Mouse (Mus musculus): ENCODE measurements around the gene Bod1l.

DNA sequence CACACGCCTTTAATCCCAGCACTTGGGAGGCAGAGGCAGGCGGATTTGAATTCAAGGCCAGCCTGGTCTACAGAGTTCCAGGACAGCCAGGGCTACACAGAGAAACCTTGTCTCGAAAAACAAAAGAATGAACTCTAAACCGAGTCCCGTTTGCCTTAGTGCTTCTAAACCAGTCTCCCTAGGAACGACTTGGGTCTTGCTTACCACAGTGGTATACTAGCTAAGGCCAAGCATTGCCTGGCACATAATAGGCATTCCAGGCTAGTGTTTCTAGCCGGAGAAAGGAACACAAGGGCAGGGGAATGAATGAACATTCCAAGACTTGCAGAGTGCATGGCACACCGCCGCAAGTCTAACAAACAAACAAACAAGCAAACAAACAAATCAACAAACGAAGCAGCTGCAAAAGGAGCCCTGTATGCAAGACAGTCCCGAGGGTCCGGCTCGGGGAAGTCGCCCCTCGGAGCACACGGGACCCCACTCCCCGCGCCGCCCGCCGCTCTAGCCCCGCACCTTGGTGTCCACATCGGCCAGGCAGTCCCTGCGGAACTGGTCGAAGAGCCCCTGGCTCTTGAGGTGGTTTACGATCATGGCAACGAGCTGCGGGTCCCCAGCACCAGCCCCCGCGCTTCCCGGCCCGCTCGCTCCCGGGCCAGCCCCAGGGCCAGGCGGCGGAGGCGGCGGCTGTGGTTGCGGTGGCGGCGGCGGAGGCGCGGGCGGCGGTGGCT lies 532 bp downstream of the Bod1l start:
- no peak for TF ChIP-seq CTCF (IDR thresholded peaks at IDR 0.05; ENCODE audit: control insufficient read depth, insufficient read depth, insufficient replicate concordance, low read depth, low read length)
- no peak; the same call in 1 of the 2 replicates for TF ChIP-seq POLR2A (IDR thresholded peaks at IDR 0.05; ENCODE audit: control insufficient read depth, low read depth, low read length)
